In the genomic region with DNA sequence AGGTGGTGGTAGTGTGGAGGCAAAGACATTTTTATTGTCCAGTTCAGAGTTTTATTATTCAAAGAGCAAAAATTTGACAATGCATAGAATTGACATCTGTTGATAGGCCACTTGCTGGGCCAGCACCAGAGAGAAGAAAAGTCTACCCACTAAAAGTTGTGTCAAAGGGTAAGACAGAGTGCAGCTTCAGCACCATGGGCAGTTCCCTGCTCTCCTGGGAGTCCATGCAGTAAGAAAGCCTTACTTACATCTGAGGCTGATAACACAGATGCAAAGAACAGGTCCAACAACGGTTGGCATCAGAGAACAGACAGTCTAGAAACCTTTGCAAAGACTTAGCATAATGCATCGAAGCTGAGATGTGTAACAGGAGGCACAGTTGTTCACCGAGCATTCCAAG, we compare ENCODE assay signal across 11 mouse cellular contexts. TPM values are rescaled to one million over a fixed set of nuclear protein-coding genes. Genes with fewer than 3 reads are reported as not detected.
DNase-seq lines count a peak whose midpoint lies in the region; ATAC-seq lines count a peak whose summit lies in the region.
"Had no signal": no experiment of that assay in that cellular context is flagged by ENCODE, and none has a peak within 500 bp of the region (broad histone marks: within the 10 kb centered on the region; RNA-seq: fewer than 3 reads in every experiment).

No protein-coding gene starts in this region.

- peaks cover 57% of the 10 kb centered on the region for H3K36me3 ChIP-seq in liver, embryonic 12.5 days

- 0 out of 2 replicates have a peak, but pooled peaks cover 5% of the 10 kb centered on the region for H3K4me1 ChIP-seq in liver, embryonic 12.5 days
- H3K4me1 ChIP-seq: embryonic facial prominence, embryonic 12.5 days had no signal

- H3K9ac ChIP-seq in liver, embryonic 12.5 days = no peak overlapping the region
- H3K9ac ChIP-seq: embryonic facial prominence, embryonic 12.5 days had no signal

- no peak overlapping the region for H3K4me3 ChIP-seq in liver, embryonic 12.5 days
- H3K4me3 ChIP-seq: embryonic facial prominence, embryonic 12.5 days had no signal

- no peak overlapping the region for H3K4me2 ChIP-seq in liver, embryonic 12.5 days
- H3K4me2 ChIP-seq: embryonic facial prominence, embryonic 12.5 days had no signal

- peak; percentile 32 for DNase-seq in liver
- DNase-seq in ES-CJ7 (ENCODE audit: low read depth, low spot score) = peak; percentile 58
- peak; percentile 42 to 69 for DNase-seq in adrenal gland, postnatal 36 days
- DNase-seq in lung, postnatal 14 days = peak; percentile 13
- DNase-seq in gastrocnemius, postnatal 25 days = no peak
- no peak for DNase-seq in gastrocnemius, adult 8-10 months (ENCODE audit: low spot score in 2 of 2)
- DNase-seq: heart, adult 11 months had no signal

- no peaks in the 10 kb centered on the region for H3K9me3 ChIP-seq in liver, embryonic 12.5 days (replicated peaks)
- H3K9me3 ChIP-seq: embryonic facial prominence, embryonic 12.5 days had no signal

- no peaks in the 10 kb centered on the region for H3K27me3 ChIP-seq in liver, embryonic 12.5 days (replicated peaks)
- H3K27me3 ChIP-seq: embryonic facial prominence, embryonic 12.5 days had no signal

- ATAC-seq in liver, embryonic 12.5 days = no peak
- no peak for ATAC-seq in inflammation-experienced regulatory T-cells, adult 6 months
- ATAC-seq: activated CD4-positive, CD25-positive, alpha-beta regulatory T cell, adult 4 months had no signal

- no peak overlapping the region for H3K27ac ChIP-seq in liver, embryonic 12.5 days
- H3K27ac ChIP-seq: embryonic facial prominence, embryonic 12.5 days had no signal

- 80% methylated on average over 3 of the region's 3 CpGs for WGBS in liver, embryonic 12.5 days (ENCODE audit: insufficient replicate concordance)

RNA-seq across cellular contexts. Expression of a gene that starts 9.7 kb away (rescaled TPM):
- polyA plus RNA-seq in liver, embryonic 12.5 days (2016; fragmentation: Nextera tagmentation; extraction: Ambion mirVana) = 138 TPM in 2 replicates
- 100 to 1,000 TPM in 1 of 2 experiments, 10 to 100 TPM in 1; 96.0 to 113 TPM for total RNA-seq in adrenal gland, postnatal 36 days (2021)
- polyA plus RNA-seq in inflammation-experienced regulatory T-cells, adult 6 months (2017; shearing (Covaris generic)) = 100 to 1,000 TPM; 205 to 261 (median 240) TPM
- 10 to 100 TPM; 46.0 to 48.6 TPM for total RNA-seq in gastrocnemius, postnatal 25 days (2021)
- total RNA-seq in gastrocnemius, adult 8-10 months (2022) = 10 to 100 TPM; 55.1 to 62.7 (median 56.8) TPM

RNA-seq across cellular contexts. Expression of a gene that starts 36.5 kb away (rescaled TPM):
- polyA plus RNA-seq in liver, embryonic 12.5 days (2016; fragmentation: Nextera tagmentation; extraction: Ambion mirVana) = 67.2 and 69.0 TPM in 2 replicates
- total RNA-seq in adrenal gland, postnatal 36 days (2021) = 10 to 100 TPM; 72.2 to 76.2 TPM
- 10 to 100 TPM; 20.4 to 26.9 (median 24.0) TPM for polyA plus RNA-seq in inflammation-experienced regulatory T-cells, adult 6 months (2017; shearing (Covaris generic))
- total RNA-seq in gastrocnemius, postnatal 25 days (2021) = 10 to 100 TPM; 55.6 to 57.2 TPM
- 10 to 100 TPM; 51.1 to 69.2 (median 58.0) TPM for total RNA-seq in gastrocnemius, adult 8-10 months (2022)

Comparison
In these comparisons a context has a peak if more than half of its experiments do, and no peak if none do; other contexts are left out.
1. DNase-seq: peak in liver (single experiment), ES-CJ7 (single experiment), adrenal gland, postnatal 36 days (2 of 2) and lung, postnatal 14 days (single experiment); none in gastrocnemius, postnatal 25 days (single experiment) and gastrocnemius, adult 8-10 months (0 of 2).